ENCODE assay signal across 19 mouse cellular contexts in the genomic region with DNA sequence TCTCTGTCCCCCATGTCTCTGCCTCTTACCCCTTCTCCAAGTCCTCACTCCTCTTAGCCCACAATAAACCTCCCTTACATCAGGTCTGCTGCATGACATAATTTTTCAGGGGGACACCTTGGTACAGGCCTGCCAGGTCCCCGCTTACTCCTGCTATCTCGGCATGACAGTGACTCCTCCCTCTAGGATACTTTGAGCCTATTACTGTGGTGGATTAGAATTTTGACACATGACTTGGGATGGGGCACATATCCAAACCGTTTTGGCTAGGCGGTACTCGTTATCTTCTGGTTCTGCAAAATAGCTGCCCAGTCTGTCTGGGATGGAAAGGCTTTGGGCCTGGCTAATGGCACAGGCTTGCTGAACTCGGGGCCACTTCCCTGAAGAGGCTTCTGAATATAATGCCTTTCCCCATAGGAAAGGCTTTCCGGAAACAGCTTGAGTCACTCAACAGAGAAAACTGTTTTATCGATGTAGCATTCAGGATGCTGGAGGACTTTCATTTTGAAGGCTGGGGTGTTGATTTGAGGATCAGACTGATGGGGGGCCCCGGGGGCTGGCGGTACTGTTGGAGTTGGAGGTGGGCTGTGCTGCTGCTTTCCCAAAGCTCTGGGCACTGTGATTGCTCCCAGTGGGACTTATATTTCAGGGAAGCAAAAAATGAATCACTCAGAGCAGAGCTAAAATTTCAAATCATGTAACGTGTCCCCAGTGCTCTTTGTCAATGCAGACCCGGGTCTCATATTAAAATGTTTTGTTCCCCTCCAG. TPM values are rescaled to one million over a fixed set of nuclear protein-coding genes. Genes with fewer than 3 reads are reported as not detected.
A peak's percentile ranks its signal among the peaks of the same experiment; 100 is the strongest.
DNase-seq lines count a peak whose midpoint lies in the region; ATAC-seq and TF ChIP-seq lines count a peak whose summit lies in the region.
"Had no signal": no experiment of that assay in that cellular context is flagged by ENCODE, and none has a peak within 500 bp of the region (broad histone marks: within the 10 kb centered on the region; RNA-seq: fewer than 3 reads in every experiment).

No protein-coding gene starts in this region.

- TF ChIP-seq CTCF in stomach, postnatal 0 days (IDR thresholded peaks at IDR 0.05; ENCODE audit: low read depth), result no peak
- no peak for TF ChIP-seq CTCF in midbrain, postnatal 0 days (IDR thresholded peaks at IDR 0.05)

- no peak for TF ChIP-seq EP300 in stomach, postnatal 0 days (optimal IDR thresholded peaks at IDR 0.05)

- H3K4me2 ChIP-seq in stomach, embryonic 16.5 days (ENCODE audit: low read depth, low read length), result no peak overlapping the region; the same call in 1 of the 2 replicates
- no peak overlapping the region for H3K4me2 ChIP-seq in stomach, postnatal 0 days (replicated peaks; ENCODE audit: low read depth)
- no peak overlapping the region for H3K4me2 ChIP-seq in hindbrain, embryonic 13.5 days
- peak overlapping the region; percentile 20; the same call in 1 of the 2 replicates for H3K4me2 ChIP-seq in midbrain, postnatal 0 days (ENCODE audit: low read depth, low read length, poor library complexity, severe bottlenecking)

- H3K4me3 ChIP-seq in heart, embryonic 10.5 days, result no peak overlapping the region
- H3K4me3 ChIP-seq in stomach, embryonic 16.5 days (replicated peaks; ENCODE audit: low read length), result no peak overlapping the region
- no peak overlapping the region for H3K4me3 ChIP-seq in stomach, postnatal 0 days (ENCODE audit: low read depth, low read length)
- H3K4me3 ChIP-seq in hindbrain, embryonic 13.5 days, result no peak overlapping the region
- no peak overlapping the region for H3K4me3 ChIP-seq in midbrain, postnatal 0 days (ENCODE audit: low read depth, low read length)
- H3K4me3 ChIP-seq: embryonic facial prominence, embryonic 10.5 days; myocyte had no signal

- 0 out of 2 replicates have a peak, but pooled peaks cover under 1% of the 10 kb centered on the region for H3K4me1 ChIP-seq in heart, embryonic 10.5 days
- H3K4me1 ChIP-seq in stomach, embryonic 16.5 days (ENCODE audit: control insufficient read depth, insufficient read depth, low read length), result peaks cover 10% of the 10 kb centered on the region; the same call in 1 of the 2 replicates
- H3K4me1 ChIP-seq in stomach, postnatal 0 days (replicated peaks; ENCODE audit: control insufficient read depth, insufficient read depth), result no peaks in the 10 kb centered on the region
- H3K4me1 ChIP-seq in hindbrain, embryonic 13.5 days (replicated peaks), result peaks cover 18% of the 10 kb centered on the region
- H3K4me1 ChIP-seq in midbrain, postnatal 0 days (ENCODE audit: insufficient read depth, low read length), result peaks cover 12% of the 10 kb centered on the region

- H3K27ac ChIP-seq in heart, embryonic 10.5 days, result no peak overlapping the region; the same call in 1 of the 2 replicates
- peak overlapping the region; percentile 18; the same call in 1 of the 2 replicates for H3K27ac ChIP-seq in stomach, embryonic 16.5 days (ENCODE audit: low read length)
- H3K27ac ChIP-seq in stomach, postnatal 0 days (replicated peaks), result no peak overlapping the region
- peak overlapping the region; percentile 60 for H3K27ac ChIP-seq in hindbrain, embryonic 13.5 days
- peak overlapping the region; percentile 67 for H3K27ac ChIP-seq in midbrain, postnatal 0 days (ENCODE audit: low read depth, low read length)
- H3K27ac ChIP-seq: embryonic facial prominence, embryonic 10.5 days; macrophage had no signal

- no peak overlapping the region for H3K9ac ChIP-seq in stomach, embryonic 16.5 days (ENCODE audit: low read length)
- H3K9ac ChIP-seq in stomach, postnatal 0 days (ENCODE audit: low read length), result no peak overlapping the region
- H3K9ac ChIP-seq in hindbrain, embryonic 13.5 days, result no peak overlapping the region
- no peak overlapping the region for H3K9ac ChIP-seq in midbrain, postnatal 0 days (replicated peaks; ENCODE audit: low read length, poor library complexity, severe bottlenecking)

- WGBS in heart, embryonic 10.5 days, result 75% methylated on average over 12 of the region's 12 CpGs
- WGBS in stomach, embryonic 16.5 days, result 62% methylated on average over 12 of the region's 12 CpGs
- 59% methylated on average over 12 of the region's 12 CpGs for WGBS in stomach, postnatal 0 days
- 64% methylated on average over 12 of the region's 12 CpGs for WGBS in hindbrain, embryonic 13.5 days
- 49% methylated on average over 12 of the region's 12 CpGs for WGBS in midbrain, postnatal 0 days

- no peaks in the 10 kb centered on the region for H3K9me3 ChIP-seq in heart, embryonic 10.5 days
- H3K9me3 ChIP-seq in stomach, embryonic 16.5 days (replicated peaks; ENCODE audit: control insufficient read depth, low read length), result no peaks in the 10 kb centered on the region
- H3K9me3 ChIP-seq in stomach, postnatal 0 days (ENCODE audit: control insufficient read depth, low read length), result no peaks in the 10 kb centered on the region
- no peaks in the 10 kb centered on the region for H3K9me3 ChIP-seq in hindbrain, embryonic 13.5 days
- no peaks in the 10 kb centered on the region for H3K9me3 ChIP-seq in midbrain, postnatal 0 days (ENCODE audit: low read length)
- H3K9me3 ChIP-seq: embryonic facial prominence, embryonic 10.5 days had no signal

- DNase-seq in heart, embryonic 10.5 days (ENCODE audit: low spot score), result peak; percentile 64
- DNase-seq in heart, postnatal 25 days (ENCODE audit: low spot score), result no peak
- no peak for DNase-seq in stomach, postnatal 0 days (ENCODE audit: low spot score)
- DNase-seq in midbrain, postnatal 0 days (ENCODE audit: low spot score), result no peak
- DNase-seq in cerebellum, postnatal 4 days (ENCODE audit: low spot score in 2 of 2), result no peak
- no peak for DNase-seq in right cerebral cortex, adult 2 months (ENCODE audit: low spot score in 2 of 2)
- DNase-seq: cerebellum, adult 9-10 months; retina, postnatal 1 day had no signal

- intact Hi-C loops in heart, postnatal 25 days (cut with DNase I), result no loop called here

- no peaks in the 10 kb centered on the region for H3K36me3 ChIP-seq in heart, embryonic 10.5 days
- no peaks in the 10 kb centered on the region for H3K36me3 ChIP-seq in stomach, embryonic 16.5 days (ENCODE audit: control insufficient read depth, insufficient read depth, low read length)
- H3K36me3 ChIP-seq in stomach, postnatal 0 days (ENCODE audit: control insufficient read depth, insufficient read depth, low read length), result no peaks in the 10 kb centered on the region
- H3K36me3 ChIP-seq in hindbrain, embryonic 13.5 days, result no peaks in the 10 kb centered on the region
- H3K36me3 ChIP-seq in midbrain, postnatal 0 days (ENCODE audit: insufficient read depth, low read length), result no peaks in the 10 kb centered on the region
- H3K36me3 ChIP-seq: embryonic facial prominence, embryonic 10.5 days had no signal

- no peak for ATAC-seq in stomach, embryonic 16.5 days (ENCODE audit: insufficient read depth, low FRiP score)
- ATAC-seq in stomach, postnatal 0 days (ENCODE audit: low FRiP score, low TSS enrichment), result no peak
- no peak for ATAC-seq in hindbrain, embryonic 13.5 days (ENCODE audit: low FRiP score)
- ATAC-seq in midbrain, postnatal 0 days (ENCODE audit: low FRiP score), result no peak
- ATAC-seq: CD4-positive, CD25-positive, alpha-beta regulatory T cell, adult 4 months; intestine, postnatal 0 days had no signal

- H3K27me3 ChIP-seq in heart, embryonic 10.5 days (ENCODE audit: insufficient read depth, poor library complexity, severe bottlenecking), result no peaks in the 10 kb centered on the region
- no peaks in the 10 kb centered on the region for H3K27me3 ChIP-seq in stomach, embryonic 16.5 days (ENCODE audit: control insufficient read depth, insufficient read depth, low read length)
- H3K27me3 ChIP-seq in stomach, postnatal 0 days (ENCODE audit: control insufficient read depth, insufficient read depth, low read length), result no peaks in the 10 kb centered on the region
- no peaks in the 10 kb centered on the region for H3K27me3 ChIP-seq in hindbrain, embryonic 13.5 days
- no peaks in the 10 kb centered on the region for H3K27me3 ChIP-seq in midbrain, postnatal 0 days (ENCODE audit: insufficient read depth, low read length)

RNA-seq across cellular contexts. Expression of gene Gm815, which starts 27.1 kb away (rescaled TPM):
- not detected in 2 replicates for polyA plus RNA-seq in heart, embryonic 10.5 days (2016; fragmentation: Nextera tagmentation; extraction: Ambion mirVana)
- not detected for total RNA-seq in heart, postnatal 25 days (2021)
- polyA plus RNA-seq in stomach, embryonic 16.5 days (2015; fragmentation: Nextera tagmentation; extraction: Ambion mirVana), result not detected in 2 replicates
- not detected in 2 replicates for polyA plus RNA-seq in stomach, postnatal 0 days (2015; fragmentation: Nextera tagmentation; extraction: Ambion mirVana)
- not detected in 2 replicates for polyA plus RNA-seq in hindbrain, embryonic 13.5 days (2015; fragmentation: Nextera tagmentation; extraction: Ambion mirVana)
- not detected in 2 replicates for total RNA-seq in midbrain, postnatal 0 days (2014; rRNA removed)
- not detected in 2 replicates for polyA plus RNA-seq in midbrain, postnatal 0 days (2015; fragmentation: Nextera tagmentation; extraction: Ambion mirVana)
- total RNA-seq: granulocyte monocyte progenitor cell, adult 5-6 weeks; left cerebral cortex, postnatal 36 days had no signal
- polyA plus RNA-seq: CD4-positive, CD25-positive, alpha-beta regulatory T cell, adult 4 months; embryonic facial prominence, embryonic 10.5 days; intestine, postnatal 0 days; liver, embryonic 16.5 days; macrophage; myocyte; spleen, adult 2 months had no signal

Comparison
In these comparisons a context has a peak if more than half of its experiments do, and no peak if none do; other contexts are left out.
1. H3K27ac ChIP-seq: peak in stomach, embryonic 16.5 days (single experiment), hindbrain, embryonic 13.5 days (single experiment) and midbrain, postnatal 0 days (single experiment); none in heart, embryonic 10.5 days (single experiment) and stomach, postnatal 0 days (single experiment).